Mouse (Mus musculus): ENCODE measurements around the gene Pcif1.

Gene Pcif1

DNA sequence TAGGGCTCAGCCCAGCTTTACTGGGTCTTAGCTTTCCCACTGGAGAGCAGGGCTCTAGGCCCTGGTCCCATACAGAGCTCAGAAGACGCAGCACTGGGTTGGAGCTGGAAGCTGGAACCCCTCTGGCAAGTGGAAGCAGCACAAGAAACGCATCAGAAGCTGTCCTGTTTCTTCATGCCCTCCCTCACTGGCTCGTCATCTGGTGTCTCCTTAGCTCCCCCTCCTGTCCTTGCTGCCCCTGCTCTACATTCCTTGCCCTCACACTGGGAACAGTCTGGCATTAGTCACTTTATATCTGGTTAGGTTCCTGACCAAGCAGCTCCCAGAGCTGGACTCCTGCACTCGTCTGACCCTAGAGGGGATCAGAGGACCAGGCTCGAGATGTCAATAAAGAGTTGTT lies 14.9 kb downstream of the Pcif1 start:
- DNase-seq (ENCODE audit: low spot score), result no peak

DNA sequence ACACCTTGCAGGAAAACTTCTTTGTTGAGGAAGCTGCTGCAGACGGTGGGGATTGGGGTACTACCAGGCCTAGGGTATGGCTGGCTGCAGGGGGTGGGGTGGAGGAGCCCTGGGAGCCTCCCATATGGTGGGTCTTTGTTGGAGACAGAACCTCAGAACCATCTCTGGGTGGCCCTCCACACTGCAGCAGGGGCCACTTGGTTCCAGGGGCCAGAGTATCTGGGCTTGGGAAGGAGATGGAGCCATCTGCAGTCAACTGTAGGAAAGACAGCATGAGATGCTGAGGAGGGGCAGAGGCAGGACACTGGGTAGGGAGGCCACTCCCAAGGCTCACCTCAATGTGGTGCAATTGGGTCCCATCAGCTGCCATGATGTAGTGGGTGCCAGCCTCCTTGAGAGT lies 15.5 kb downstream of the Pcif1 start:
- DNase-seq (ENCODE audit: low spot score), result no peak

DNA sequence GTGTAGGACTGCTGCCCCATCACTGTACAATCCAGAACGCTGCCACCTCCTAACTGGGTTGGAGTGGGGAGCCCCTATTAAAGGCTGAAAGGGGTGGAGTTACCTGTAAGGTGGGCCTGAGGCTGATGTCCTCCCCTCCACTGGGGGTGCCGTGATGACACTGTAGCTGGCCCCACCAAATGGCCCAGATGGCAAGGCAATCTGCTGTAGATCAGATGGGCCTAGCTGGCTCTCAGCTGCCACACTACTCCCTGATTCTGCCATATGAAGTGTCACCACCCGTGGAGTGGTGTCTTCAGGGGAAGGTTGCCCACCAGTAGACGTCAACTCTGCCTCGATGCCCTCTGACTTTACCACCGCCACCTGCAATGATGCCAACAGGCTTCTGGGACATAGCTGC lies 16.8 kb downstream of the Pcif1 start:
- DNase-seq (ENCODE audit: low spot score), result no peak

DNA sequence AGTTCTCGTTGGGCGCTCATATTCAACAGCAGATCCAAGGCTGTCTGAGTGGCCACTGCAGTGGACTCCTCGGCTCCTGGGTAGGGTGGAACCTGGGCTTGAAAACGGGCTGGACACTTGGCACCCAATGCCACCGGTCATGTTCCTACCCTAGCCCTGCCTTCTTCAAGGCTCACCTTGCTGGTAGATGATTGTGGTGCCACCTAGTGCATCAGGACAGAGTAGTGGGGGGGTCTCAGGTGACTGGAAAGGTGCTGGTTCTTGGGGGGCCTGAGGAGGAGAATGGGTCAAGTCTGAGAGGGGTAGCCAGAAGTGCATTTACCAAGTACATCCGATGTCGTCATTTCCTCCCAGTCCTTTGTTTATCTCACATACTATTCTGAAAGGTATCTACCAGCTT lies 18.9 kb downstream of the Pcif1 start:
- no peak for DNase-seq (ENCODE audit: low spot score)

- DNase-seq (ENCODE audit: low spot score), result no peak
Measured at GRCm38 (mm10) chr2:164899034-164899433, 19.9 kb downstream of the Pcif1 start.

DNA sequence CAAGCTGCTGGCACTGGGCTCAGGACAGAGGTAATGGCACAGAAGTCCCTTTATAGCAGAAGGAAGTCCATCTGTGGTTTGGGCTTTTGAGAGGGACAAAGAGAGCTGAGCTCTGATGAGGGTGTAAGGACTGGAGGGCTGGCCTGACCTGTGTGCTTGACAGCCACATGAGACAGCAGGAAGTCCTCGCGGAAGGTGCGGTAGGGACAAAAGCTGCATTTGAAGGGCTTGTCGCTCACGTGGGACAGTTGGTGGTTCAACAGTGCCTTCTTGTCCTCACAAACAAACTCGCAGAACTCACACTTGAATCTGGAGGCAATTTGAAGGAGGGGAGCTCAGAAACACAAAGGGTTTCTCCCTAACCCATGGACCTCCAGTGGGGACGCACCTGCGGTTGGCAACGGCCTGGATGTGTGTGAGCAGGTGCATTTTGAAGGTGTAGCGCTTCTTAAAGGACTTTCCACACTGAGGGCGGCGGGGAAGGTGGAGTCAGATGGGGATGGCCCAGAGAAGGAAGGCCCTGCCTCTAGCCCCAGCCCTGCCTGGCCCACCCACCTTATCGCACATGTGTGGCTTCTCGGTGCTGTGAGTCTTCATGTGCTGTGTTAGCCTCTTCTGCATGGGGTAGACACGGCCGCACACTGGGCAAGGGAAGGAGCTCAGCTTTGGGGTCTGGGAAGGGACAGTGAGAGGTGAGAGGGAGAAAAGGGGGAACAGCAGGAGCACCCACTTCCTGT lies 20.8 kb downstream of the Pcif1 start:
- DNase-seq (ENCODE audit: low spot score), result no peak

DNA sequence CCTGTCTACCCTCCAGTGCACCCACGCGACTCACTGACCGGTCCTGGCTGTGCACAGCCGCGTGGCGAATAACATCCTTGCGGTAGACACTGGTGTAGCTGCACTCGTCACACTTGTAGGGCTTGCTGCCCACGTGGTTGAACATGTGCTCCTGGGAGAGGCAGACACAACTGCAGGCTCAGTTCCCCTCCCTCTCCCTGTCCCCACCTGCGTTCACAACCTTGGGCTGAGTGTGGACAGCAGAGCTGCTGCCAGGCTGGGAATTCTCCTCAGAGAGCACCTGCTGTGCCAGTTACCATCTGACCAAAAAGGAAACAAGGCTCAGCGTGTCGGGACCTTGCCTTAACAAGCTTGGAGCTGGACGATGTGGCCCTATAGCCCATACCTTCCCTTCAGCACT lies 22.3 kb downstream of the Pcif1 start:
- no peak for DNase-seq (ENCODE audit: low spot score)

DNA sequence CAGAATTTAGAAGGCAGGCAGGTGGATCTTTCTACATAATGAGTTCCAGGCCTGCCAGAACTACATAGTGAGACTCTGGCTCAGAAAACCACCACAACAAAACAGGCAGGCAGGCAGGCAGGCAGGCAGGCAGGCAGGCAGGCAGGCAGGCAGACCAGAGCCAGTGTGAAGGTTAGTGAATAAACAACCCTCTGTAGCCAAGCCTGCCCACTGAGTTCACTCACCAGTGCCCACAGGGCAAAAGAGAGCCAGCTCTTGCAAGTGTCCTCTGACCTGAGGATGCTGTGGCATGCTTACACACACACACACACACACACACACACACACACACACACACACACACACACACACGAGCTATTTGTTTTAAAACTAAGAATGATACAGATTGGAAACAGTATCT lies 24.4 kb downstream of the Pcif1 start:
- no peak for DNase-seq (ENCODE audit: low spot score)

- no peak for DNase-seq (ENCODE audit: low spot score)
Measured at GRCm38 (mm10) chr2:164906071-164906470, 27.0 kb downstream of the Pcif1 start.

DNA sequence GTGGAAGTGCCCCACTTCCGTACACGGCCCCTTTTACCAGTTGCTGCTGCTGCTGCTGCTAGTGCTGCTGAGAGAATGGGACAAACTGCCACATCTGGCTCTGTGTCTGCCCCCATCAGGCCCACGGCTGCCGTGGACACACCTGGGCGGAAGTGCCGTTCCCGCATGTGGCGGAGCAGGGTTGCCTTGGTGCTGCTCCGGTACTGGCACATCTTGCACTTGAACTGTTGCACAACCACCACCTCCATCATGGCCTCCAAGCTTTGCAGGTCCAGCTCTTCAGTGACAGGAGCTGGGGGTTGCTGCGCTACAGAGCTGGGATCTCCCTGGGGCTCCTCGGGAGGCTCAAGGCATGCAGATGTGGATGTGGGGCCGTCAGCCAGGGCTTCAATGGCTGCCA lies 28.4 kb downstream of the Pcif1 start:
- DNase-seq (ENCODE audit: low spot score), result no peak

GRCm38 (mm10) chr2:164908011-164908410 lies 28.9 kb downstream of the Pcif1 start:
- no peak for DNase-seq (ENCODE audit: low spot score)

DNA sequence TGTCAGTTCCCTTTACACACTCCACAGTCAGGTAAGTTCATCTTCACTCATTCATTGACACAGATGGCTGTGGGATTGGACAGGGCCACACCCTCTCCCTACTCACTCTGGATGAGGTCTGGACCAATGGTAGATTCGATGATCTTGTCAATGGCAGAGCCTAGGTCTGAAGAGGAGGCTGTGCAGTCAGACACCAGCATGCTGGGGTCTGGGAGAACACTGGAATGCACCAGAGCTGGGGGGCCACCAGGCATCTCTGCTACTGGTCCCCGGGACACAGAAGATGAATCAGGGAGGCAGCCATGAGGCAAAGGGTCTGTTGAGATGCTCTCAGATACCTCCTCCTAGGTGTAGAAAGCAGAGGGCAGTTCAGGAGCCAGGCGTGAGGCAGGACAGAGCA lies 30.0 kb downstream of the Pcif1 start:
- no peak for DNase-seq (ENCODE audit: low spot score)

- DNase-seq (ENCODE audit: low spot score), result peak; percentile 27
Measured at GRCm38 (mm10) chr2:164909542-164909941, 30.4 kb downstream of the Pcif1 start.

- DNase-seq (ENCODE audit: low spot score), result peak; percentile 51
Measured at GRCm38 (mm10) chr2:164910360-164911061, 31.4 kb downstream of the Pcif1 start.

DNA sequence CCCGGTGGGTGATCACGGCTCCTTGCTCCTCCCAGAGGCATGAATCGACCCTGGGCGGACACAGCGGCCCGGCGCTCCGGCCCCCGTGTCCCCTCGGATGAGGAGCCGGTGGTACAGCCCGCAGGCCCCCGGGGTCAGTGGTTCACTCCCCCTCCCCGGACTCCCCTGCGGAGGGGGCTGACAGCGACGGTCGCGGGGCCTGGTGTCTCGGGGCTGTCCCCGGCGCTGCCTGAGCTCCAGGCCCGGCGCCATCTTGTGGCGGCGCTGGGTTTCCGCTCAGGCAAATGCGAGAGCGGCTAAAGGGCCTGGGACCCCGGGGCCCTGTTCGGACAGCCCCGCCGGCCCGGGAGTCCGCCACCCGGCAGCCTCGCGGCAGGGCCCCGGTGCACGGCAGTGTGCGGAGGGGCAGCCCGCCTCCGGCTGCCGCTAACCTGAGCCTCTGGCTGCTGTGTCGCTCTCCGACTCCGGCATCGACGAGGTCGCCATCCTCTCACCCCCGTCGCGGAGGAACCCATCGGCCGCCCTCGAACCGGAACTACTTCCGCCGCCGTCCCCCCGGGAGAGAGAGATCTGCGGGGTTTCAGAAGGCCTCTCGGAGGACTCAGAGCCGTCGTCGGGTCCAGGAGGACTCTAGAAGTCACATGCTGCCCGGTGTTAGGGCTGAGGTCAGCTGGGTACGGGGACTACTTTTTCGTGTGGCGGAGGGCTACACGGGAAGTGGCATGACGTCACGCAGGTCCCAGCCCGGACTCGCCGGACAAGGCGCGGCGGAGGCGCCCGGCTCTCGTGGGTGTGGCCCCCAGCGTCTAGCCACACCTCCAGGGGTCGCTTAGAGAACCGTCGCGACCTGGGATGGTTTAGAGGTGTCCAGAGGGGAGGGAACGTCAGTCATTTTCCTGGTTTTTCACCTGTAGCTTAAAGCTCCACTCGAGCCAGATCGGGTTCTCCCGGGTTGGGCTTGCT lies 32.3 kb downstream of the Pcif1 start, which contains the start of gene Zfp335:
TSS of gene Zfp335 (minus strand) at position 672 of the 963 bp plus-strand sequence.
- peak; percentile 87 for DNase-seq (ENCODE audit: low spot score)

DNA sequence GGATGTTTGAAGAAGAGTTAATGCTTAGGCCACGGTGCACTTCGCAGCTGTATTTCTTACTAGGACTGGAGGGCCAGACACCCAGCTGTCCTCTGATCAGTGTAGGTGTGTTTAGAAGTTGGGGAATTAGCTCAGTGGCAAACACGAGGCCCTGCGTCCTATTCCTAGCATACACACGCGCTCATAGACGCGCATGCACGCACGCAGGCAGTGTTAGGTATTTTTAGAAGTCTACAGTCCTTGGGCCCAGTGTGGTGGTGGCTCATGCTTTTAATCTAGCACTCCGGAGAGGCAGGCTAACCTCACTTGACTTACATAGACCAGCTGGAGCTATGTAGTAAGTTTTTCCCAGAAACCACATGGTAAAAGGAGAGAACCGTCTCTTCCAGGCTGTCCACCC lies 33.0 kb downstream of the Pcif1 start:
- no peak for DNase-seq (ENCODE audit: low spot score)

GRCm38 (mm10) chr2:164912749-164913427 lies 33.8 kb downstream of the Pcif1 start:
- DNase-seq (ENCODE audit: low spot score), result no peak

- peak; percentile 26 for DNase-seq (ENCODE audit: low spot score)
Measured at GRCm38 (mm10) chr2:164913428-164913786, 34.3 kb downstream of the Pcif1 start.

- no peak for DNase-seq (ENCODE audit: low spot score)
Measured at GRCm38 (mm10) chr2:164916820-164917219, 37.7 kb downstream of the Pcif1 start.

DNA sequence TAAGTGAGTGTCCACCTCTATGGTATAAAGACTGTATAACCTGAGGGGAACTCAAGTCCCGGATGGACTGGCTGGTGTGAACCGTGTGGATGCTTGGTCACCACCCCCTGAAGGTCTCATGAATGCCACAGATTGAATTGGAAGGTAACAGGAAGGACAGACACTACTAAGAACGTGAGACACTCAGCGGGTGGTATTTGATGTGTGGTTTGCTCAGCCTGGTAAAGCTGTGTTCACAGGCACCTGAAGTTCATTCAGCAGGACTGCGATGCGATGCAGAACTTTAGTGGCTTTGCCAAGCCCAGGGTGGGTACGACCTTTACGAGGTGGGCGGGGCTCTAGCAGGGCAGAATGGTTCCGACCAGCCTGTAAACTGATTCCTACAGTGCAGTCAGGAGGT lies 38.3 kb downstream of the Pcif1 start:
- DNase-seq (ENCODE audit: low spot score), result no peak

DNA sequence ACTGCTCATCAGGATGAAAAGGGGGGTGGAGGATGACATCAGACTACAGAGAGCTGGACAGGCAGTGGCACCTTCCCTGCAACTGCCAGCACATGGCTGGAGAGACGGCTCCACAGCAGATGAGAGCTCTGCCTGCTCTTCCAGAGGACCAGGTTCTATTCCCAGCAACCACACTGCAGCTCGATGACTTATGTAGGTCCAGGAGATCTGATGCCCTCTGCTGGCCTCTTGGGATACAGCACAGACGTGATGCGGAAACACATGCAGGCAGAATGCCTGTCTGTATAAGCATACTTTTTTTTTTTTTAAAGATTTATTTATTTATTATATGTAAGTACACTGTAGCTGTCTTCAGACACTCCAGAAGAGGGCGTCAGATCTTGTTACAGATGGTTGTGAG lies 39.2 kb downstream of the Pcif1 start:
- no peak for DNase-seq (ENCODE audit: low spot score)

DNA sequence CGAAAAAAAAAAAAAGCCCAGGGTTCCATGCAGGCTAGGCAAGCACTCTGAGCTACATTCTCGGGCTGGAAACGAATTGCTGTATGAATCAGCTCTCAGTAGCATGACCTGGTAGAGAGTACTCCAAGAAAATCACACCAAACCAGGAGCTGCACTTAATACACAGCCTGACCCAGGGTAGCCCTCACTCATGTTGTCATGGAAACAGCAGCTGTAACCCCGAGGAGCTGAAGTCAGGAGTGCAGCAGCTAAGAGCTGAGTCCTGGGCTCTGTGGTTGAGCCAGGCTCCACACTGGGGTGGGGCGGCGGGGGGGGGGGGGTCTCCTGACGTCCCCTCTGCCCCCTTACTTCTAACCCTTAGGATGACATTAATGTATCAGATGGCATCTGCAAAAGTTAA lies 42.9 kb downstream of the Pcif1 start:
- DNase-seq (ENCODE audit: low spot score), result no peak

All from c-Kit-positive CD71-positive TER-119-positive erythroid progenitor cells, embryonic 14.5 days (primary cell).